Mouse (Mus musculus): ENCODE measurements around the gene Zfp459.
"Not testable (repeated sequence)": the region's sequence is repeated elsewhere in the genome, so short reads cannot be mapped to it uniquely, and the experiment has no call there.

GRCm38 (mm10) chr13:67413634-67414033, 7.6 kb downstream of the Zfp459 start:
- TF ChIP-seq POLR2A (IDR thresholded peaks at IDR 0.05; ENCODE audit: low read depth, low read length); CTCF (IDR thresholded peaks at IDR 0.05; ENCODE audit: extremely low read depth, insufficient read depth, insufficient read length, insufficient replicate concordance): not testable (repeated sequence)
